Mouse (Mus musculus) CH12.LX (cell line): ENCODE data around the gene Mpzl2. TPM values are rescaled to one million over a fixed set of nuclear protein-coding genes. Genes with fewer than 3 reads are reported as not detected.

Source experiments
- DNase-seq: peaks from one replicate; pipeline ENCODE4 v3.0.0-alpha.2; 2013; ENCODE audit errors: extremely low read depth
- H3K27ac ChIP-seq: 2 replicates; pipeline ENCODE4 v1.5.1; 2012; ENCODE audit warnings: low read depth, mild to moderate bottlenecking, control low read depth, moderate library complexity; ENCODE audit not compliant: insufficient read depth
- H3K27me3 ChIP-seq: replicated peaks from 2 replicates; pipeline ENCODE3; 2012; ENCODE audit warnings: inconsistent platforms
- H3K36me3 ChIP-seq, 2 experiments: replicated peaks in 1 of 2; 2 replicates each; pipeline versions ENCODE3 to v1.6.1; 2012; ENCODE audit warnings: inconsistent platforms in 1 of 2, low read length in 1 of 2, mild to moderate bottlenecking in 1 of 2, mixed read lengths in 1 of 2, moderate library complexity in 1 of 2; ENCODE audit not compliant: control insufficient read depth in 1 of 2, insufficient read depth in 1 of 2
- H3K4me1 ChIP-seq, 2 experiments: 2 replicates each; pipeline ENCODE4 v1.6.1; 2012; ENCODE audit warnings: inconsistent platforms in 1 of 2, moderate library complexity in 1 of 2; ENCODE audit not compliant: insufficient read depth in 2 of 2, control insufficient read depth in 1 of 2
- H3K4me2 ChIP-seq: 2 replicates; pipeline ENCODE4 v1.6.1; 2012; ENCODE audit warnings: low read depth, mild to moderate bottlenecking, control low read depth; ENCODE audit not compliant: poor library complexity, insufficient read depth, severe bottlenecking
- H3K4me3 ChIP-seq, 3 experiments: fragments of 150-350 bp in 1 of 3; sonication (generic) in 1 of 3; replicated peaks in 1 of 3; 2 replicates each; pipeline versions ENCODE3 to v1.5.1; 2011 to 2012; ENCODE audit warnings: low read depth in 2 of 3, low read length in 2 of 3, mild to moderate bottlenecking in 2 of 3, moderate library complexity in 2 of 3, control low read depth in 1 of 3, improper control_type of control experiment in 1 of 3, inconsistent platforms in 1 of 3, mixed read lengths in 1 of 3; ENCODE audit not compliant: poor library complexity in 1 of 3
- H3K79me2 ChIP-seq: replicated peaks from 2 replicates; pipeline ENCODE4 v1.6.1; 2012; ENCODE audit warnings: mild to moderate bottlenecking, moderate library complexity; ENCODE audit not compliant: control insufficient read depth, poor library complexity, insufficient read depth, severe bottlenecking; ENCODE audit errors: extremely low read depth
- H3K9ac ChIP-seq: 2 replicates; pipeline ENCODE4 v1.6.1; 2012; ENCODE audit warnings: low read depth, mild to moderate bottlenecking, control low read depth, moderate library complexity; ENCODE audit not compliant: insufficient read depth
- H3K9me3 ChIP-seq: replicated peaks from 2 replicates; pipeline ENCODE3; 2012; ENCODE audit warnings: low read length, inconsistent platforms, mixed read lengths
- BHLHE40 ChIP-seq: IDR thresholded peaks from 2 replicates; pipeline ENCODE4 v1.6.1; 2011; ENCODE audit warnings: mild to moderate bottlenecking, low read depth, low read length, improper control_type of control experiment
- CHD1 ChIP-seq: IDR thresholded peaks from 2 replicates; pipeline ENCODE4 v1.6.1; 2012; ENCODE audit warnings: low read depth, low read length, improper control_type of control experiment, inconsistent platforms
- CHD2 ChIP-seq: IDR thresholded peaks from 2 replicates; pipeline ENCODE4 v1.6.1; 2011; ENCODE audit warnings: low read length, improper control_type of control experiment
- CTCF ChIP-seq, 2 experiments: IDR thresholded peaks in 1 of 2; conservative IDR thresholded peaks in 1 of 2; 2 replicates each; pipeline ENCODE4 v1.5.1; 2011 to 2012; ENCODE audit warnings: low read depth in 2 of 2, low read length in 2 of 2, improper control_type of control experiment in 1 of 2, inconsistent platforms in 1 of 2, mild to moderate bottlenecking in 1 of 2, moderate library complexity in 1 of 2
- E2F4 ChIP-seq: IDR thresholded peaks from 2 replicates; pipeline ENCODE4 v1.6.1; 2011; ENCODE audit warnings: low read depth, low read length, improper control_type of control experiment; ENCODE audit not compliant: insufficient replicate concordance
- ELF1 ChIP-seq: IDR thresholded peaks from 2 replicates; pipeline ENCODE4 v1.6.1; 2014; ENCODE audit warnings: low read depth, mild to moderate bottlenecking, inconsistent platforms, low read length, improper control_type of control experiment
- ETS1 ChIP-seq: conservative IDR thresholded peaks from 2 replicates; pipeline ENCODE4 v1.6.1; 2012; ENCODE audit warnings: low read depth, mild to moderate bottlenecking, inconsistent platforms, low read length, improper control_type of control experiment, moderate library complexity
- GABPA ChIP-seq: IDR thresholded peaks from 2 replicates; pipeline ENCODE4 v1.6.1; 2012; ENCODE audit warnings: low read depth, low read length, improper control_type of control experiment, inconsistent platforms; ENCODE audit not compliant: insufficient replicate concordance
- HCFC1 ChIP-seq: IDR thresholded peaks from 2 replicates; pipeline ENCODE4 v1.6.1; 2012; ENCODE audit warnings: low read depth, mild to moderate bottlenecking, inconsistent platforms, low read length, improper control_type of control experiment
- IRF4 ChIP-seq: IDR thresholded peaks from 2 replicates; pipeline ENCODE4 v1.6.1; 2014; ENCODE audit warnings: low read depth, mild to moderate bottlenecking, inconsistent platforms, low read length, improper control_type of control experiment
- JUN ChIP-seq: IDR thresholded peaks from 2 replicates; pipeline ENCODE4 v1.6.1; 2011; ENCODE audit warnings: low read depth, mild to moderate bottlenecking, low read length, improper control_type of control experiment, moderate library complexity; ENCODE audit not compliant: insufficient read depth
- JUND ChIP-seq: conservative IDR thresholded peaks from 2 replicates; pipeline ENCODE4 v1.6.1; 2011; ENCODE audit warnings: low read depth, low read length, improper control_type of control experiment
- KAT2A ChIP-seq: IDR thresholded peaks from 2 replicates; pipeline ENCODE4 v1.6.1; 2012; ENCODE audit warnings: low read length, improper control_type of control experiment, inconsistent platforms; ENCODE audit not compliant: insufficient replicate concordance
- MAFK ChIP-seq: IDR thresholded peaks from 2 replicates; pipeline ENCODE4 v1.6.1; 2011; ENCODE audit warnings: low read length, improper control_type of control experiment; ENCODE audit not compliant: insufficient replicate concordance
- MAX ChIP-seq: IDR thresholded peaks from 2 replicates; pipeline ENCODE4 v1.6.1; 2011; ENCODE audit warnings: low read length, improper control_type of control experiment
- MAZ ChIP-seq: IDR thresholded peaks from 2 replicates; pipeline ENCODE4 v1.6.1; 2012; ENCODE audit warnings: low read depth, mild to moderate bottlenecking, inconsistent platforms, low read length, improper control_type of control experiment, moderate library complexity
- MEF2A ChIP-seq: IDR thresholded peaks from 2 replicates; pipeline ENCODE4 v1.6.1; 2014; ENCODE audit warnings: low read depth, mild to moderate bottlenecking, inconsistent platforms, low read length, improper control_type of control experiment, borderline replicate concordance
- MXI1 ChIP-seq: IDR thresholded peaks from 2 replicates; pipeline ENCODE4 v1.6.1; 2011; ENCODE audit warnings: mild to moderate bottlenecking, low read depth, low read length, improper control_type of control experiment
- MYC ChIP-seq: IDR thresholded peaks from 2 replicates; pipeline ENCODE4 v1.6.1; 2011; ENCODE audit warnings: low read depth, mild to moderate bottlenecking, improper control_type of control experiment, low read length
- NELFE ChIP-seq: IDR thresholded peaks from 2 replicates; pipeline ENCODE4 v1.6.1; 2011; ENCODE audit warnings: low read depth, low read length, improper control_type of control experiment
- NRF1 ChIP-seq: IDR thresholded peaks from 2 replicates; pipeline ENCODE4 v1.6.1; 2014; ENCODE audit warnings: low read depth, mild to moderate bottlenecking, inconsistent platforms, low read length, improper control_type of control experiment, moderate library complexity
- PAX5 ChIP-seq: IDR thresholded peaks from 2 replicates; pipeline ENCODE4 v1.6.1; 2012; ENCODE audit warnings: low read length, inconsistent platforms, mixed read lengths
- POLR2A ChIP-seq: IDR thresholded peaks from 2 replicates; pipeline ENCODE4 v1.6.1; 2011; ENCODE audit warnings: low read depth, mild to moderate bottlenecking, improper control_type of control experiment, low read length
- POLR2AphosphoS2 ChIP-seq: IDR thresholded peaks from 2 replicates; pipeline ENCODE4 v1.6.1; 2011; ENCODE audit warnings: low read depth, low read length, improper control_type of control experiment
- RAD21 ChIP-seq: IDR thresholded peaks from 2 replicates; pipeline ENCODE4 v1.6.1; 2011; ENCODE audit warnings: low read depth, mild to moderate bottlenecking, low read length, improper control_type of control experiment, moderate library complexity
- RCOR1 ChIP-seq: conservative IDR thresholded peaks from 2 replicates; pipeline ENCODE4 v1.6.1; 2012; ENCODE audit warnings: low read depth, mild to moderate bottlenecking, inconsistent platforms, low read length, improper control_type of control experiment
- SIN3A ChIP-seq: IDR thresholded peaks from 2 replicates; pipeline ENCODE4 v1.6.1; 2012; ENCODE audit warnings: low read length, improper control_type of control experiment, inconsistent platforms
- SMC3 ChIP-seq: IDR thresholded peaks from 2 replicates; pipeline ENCODE4 v1.6.1; 2011; ENCODE audit warnings: low read depth, low read length, improper control_type of control experiment
- TBP ChIP-seq: conservative IDR thresholded peaks from 2 replicates; pipeline ENCODE4 v1.6.1; 2011; ENCODE audit warnings: low read depth, low read length, improper control_type of control experiment
- TCF12 ChIP-seq: IDR thresholded peaks from 2 replicates; pipeline ENCODE4 v1.6.1; 2014; ENCODE audit warnings: low read depth, mild to moderate bottlenecking, inconsistent platforms, low read length, improper control_type of control experiment
- UBTF ChIP-seq: IDR thresholded peaks from 2 replicates; pipeline ENCODE4 v1.6.1; 2012; ENCODE audit warnings: low read depth, mild to moderate bottlenecking, inconsistent platforms, low read length, improper control_type of control experiment, moderate library complexity
- USF1 ChIP-seq: IDR thresholded peaks from 2 replicates; pipeline ENCODE4 v1.6.1; 2014; ENCODE audit warnings: low read depth, mild to moderate bottlenecking, inconsistent platforms, low read length, improper control_type of control experiment
- USF2 ChIP-seq: conservative IDR thresholded peaks from 2 replicates; pipeline ENCODE4 v1.6.1; 2011; ENCODE audit warnings: low read depth, low read length, improper control_type of control experiment
- ZC3H11A ChIP-seq: IDR thresholded peaks from 2 replicates; pipeline ENCODE4 v1.6.1; 2012; ENCODE audit warnings: low read depth, mild to moderate bottlenecking, inconsistent platforms, low read length, improper control_type of control experiment
- ZKSCAN1 ChIP-seq: IDR thresholded peaks from 2 replicates; pipeline ENCODE4 v1.6.1; 2012; ENCODE audit warnings: low read depth, inconsistent platforms, low read length, improper control_type of control experiment, borderline replicate concordance
- ZMIZ1 ChIP-seq: IDR thresholded peaks from 2 replicates; pipeline ENCODE4 v1.6.1; 2012; ENCODE audit warnings: low read depth, mild to moderate bottlenecking, inconsistent platforms, low read length, improper control_type of control experiment
- ZNF384 ChIP-seq: IDR thresholded peaks from 2 replicates; pipeline ENCODE4 v1.6.1; 2012; ENCODE audit warnings: low read depth, low read length, improper control_type of control experiment, inconsistent platforms
- dilution Hi-C: fragments of 300-500 bp; cut with MboI; formaldehyde crosslinking; loops from 2 replicates; pipeline ENCODE4 v1.14.3; 2020; ENCODE audit warnings: low sequenced_read_pairs; ENCODE audit not compliant: extremely low pct_unique_long_range_greater_than_20kb, extremely low pct_ligation_motif_present
- in situ Hi-C: fragments of 300-500 bp; cut with MboI; formaldehyde crosslinking; loops from 3 replicates; pipeline ENCODE4 v1.14.3; 2019; ENCODE audit warnings: low sequenced_read_pairs, low pct_ligation_motif_present, low pct_unique_long_range_greater_than_20kb, mixed read lengths
- polyA plus RNA-seq: library from polyadenylated mRNA; unstranded; fragments of >175 nt; gene quantifications from 2 replicates; pipeline ENCODE4 v1.2.1, GENCODE M21; 2012; ENCODE audit warnings: low read depth; ENCODE audit not compliant: insufficient read length
- total RNA-seq, 2 experiments: library from RNA; depleted of rRNA; stranded (reverse); fragments of 300-350 nt in 1 of 2; fragments of >200 nt in 1 of 2; gene quantifications; 2 replicates each; pipeline ENCODE4 v1.2.3; 2012 to 2014

The Mpzl2 gene
- total and polyA plus RNA-seq, 3 experiments = 0.27 to 0.36 (median 0.30) TPM

GRCm38 (mm10) chr9:45040066-45040845 lies 657 bp downstream of the Mpzl2 start:
- in situ Hi-C loops (no loop called here), dilution Hi-C loops (no loop called here)
- peak overlapping the region; percentile 61; the same call in 1 of the 2 replicates for H3K27ac ChIP-seq
- no peaks in the 10 kb centered on the region for H3K9me3 ChIP-seq
- H3K4me2 ChIP-seq = peak overlapping the region; percentile 94
- no peaks in the 10 kb centered on the region for H3K36me3 ChIP-seq
- H3K4me3 ChIP-seq = peak overlapping the region; percentile 39 to 49 (median 47)
- H3K9ac ChIP-seq = peak overlapping the region; percentile 75
- peaks cover 35 to 75% of the 10 kb centered on the region in 2 experiments for H3K4me1 ChIP-seq
- no peaks in the 10 kb centered on the region for H3K27me3 ChIP-seq
- H3K79me2 ChIP-seq = no peaks in the 10 kb centered on the region
- DNase-seq = peak; percentile 75
- TF ChIP-seq TCF12 = peak; percentile 92
- no peak for TF ChIP-seq USF2
- peak; percentile 39; the same call in 1 of the 2 replicates for TF ChIP-seq ZMIZ1
- peak; percentile 30; the same call in 1 of the 2 replicates for TF ChIP-seq UBTF
- TF ChIP-seq GABPA = no peak
- TF ChIP-seq PAX5 = no peak
- no peak for TF ChIP-seq E2F4
- TF ChIP-seq ELF1 = 0 out of 2 replicates have a peak, but pooled peaks have one; percentile 22
- TF ChIP-seq CHD2 = peak; percentile 69
- TF ChIP-seq RCOR1 = peak; percentile 74; the same call in 1 of the 2 replicates
- TF ChIP-seq POLR2A = no peak
- no peak for TF ChIP-seq ZC3H11A
- TF ChIP-seq MXI1 = 0 out of 2 replicates have a peak, but pooled peaks have one; percentile 51
- peak; percentile 40 for TF ChIP-seq NRF1
- TF ChIP-seq ETS1 = peak; percentile 80
- TF ChIP-seq POLR2AphosphoS2 = no peak
- no peak; the same call in 1 of the 2 replicates for TF ChIP-seq RAD21
- peak; percentile 72 for TF ChIP-seq JUND
- 0 out of 2 replicates have a peak, but pooled peaks have one; percentile 27 for TF ChIP-seq HCFC1
- no peak for TF ChIP-seq CTCF (conservative IDR thresholded peaks at IDR 0.05 in 1 of 2, IDR thresholded peaks at IDR 0.05 in 1 of 2; ENCODE audit: low read depth in 2 of 2, low read length in 2 of 2)
- TF ChIP-seq MEF2A = peak; percentile 86; the same call in 1 of the 2 replicates
- peak; percentile 14; the same call in 1 of the 2 replicates for TF ChIP-seq SMC3
- TF ChIP-seq TBP = 0 out of 2 replicates have a peak, but pooled peaks have one; percentile 12
- peak; percentile 71; the same call in 1 of the 2 replicates for TF ChIP-seq MYC
- peak; percentile 76 for TF ChIP-seq MAZ
- TF ChIP-seq JUN = peak; percentile 63; the same call in 1 of the 2 replicates
- peak; percentile 59; the same call in 1 of the 2 replicates for TF ChIP-seq MAFK
- peak; percentile 97 for TF ChIP-seq IRF4
- TF ChIP-seq ZKSCAN1 = no peak
- TF ChIP-seq BHLHE40 = peak; percentile 88
- TF ChIP-seq SIN3A = peak; percentile 67; the same call in 1 of the 2 replicates
- no peak; the same call in 1 of the 2 replicates for TF ChIP-seq MAX
- no peak for TF ChIP-seq USF1
- peak; percentile 87 for TF ChIP-seq CHD1
- peak; percentile 56; the same call in 1 of the 2 replicates for TF ChIP-seq NELFE
- 0 out of 2 replicates have a peak, but pooled peaks have one; percentile 52 for TF ChIP-seq KAT2A
- TF ChIP-seq ZNF384 = no peak
